Mouse (Mus musculus): Measurements from ENCODE around the gene Pax5.

DNA sequence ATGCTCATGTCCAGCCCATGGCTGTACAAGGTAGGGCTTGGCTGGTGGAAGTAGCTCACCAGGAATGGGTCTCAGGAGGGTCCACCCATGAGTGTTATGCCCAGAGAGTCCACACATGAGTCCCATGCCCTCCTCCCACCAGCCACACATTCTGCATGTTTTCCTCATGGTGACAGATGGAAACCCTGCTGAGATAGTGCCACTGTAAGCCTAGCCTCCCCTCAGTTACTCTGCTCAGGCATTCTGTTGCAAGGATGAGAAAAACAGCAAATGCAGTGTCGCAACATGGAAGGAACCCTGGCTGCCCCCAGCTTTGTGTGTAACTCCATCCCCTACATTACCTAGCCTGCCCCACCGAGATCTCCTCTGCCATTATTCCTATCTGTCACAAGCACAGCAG lies 117.2 kb downstream of the Pax5 start:
- TF ChIP-seq CTCF (IDR thresholded peaks at IDR 0.05; ENCODE audit: low read depth, low read length) (no peak), POLR2A (IDR thresholded peaks at IDR 0.05; ENCODE audit: borderline replicate concordance, low read depth, low read length) (no peak)
